Mouse (Mus musculus): ENCODE measurements at regions not wholly inside any gene's neighbourhood (a gene's known extent, or its start where the extent isn't known, plus 50 kb on each side); places are given as distances from the start of the nearest gene placed in this dataset.

GRCm38 (mm10) chr2:51073040-51073594, 75.8 kb downstream of the Rnd3 start:
- Histone ChIP-seq H3K27ac (ENCODE audit: low read length) (no peak overlapping the region), H3K4me1 (ENCODE audit: control insufficient read depth, insufficient read depth, low read length) (no peaks in the 10 kb centered on the region), H3K27me3 (ENCODE audit: control insufficient read depth, insufficient read depth, low read length) (no peaks in the 10 kb centered on the region), H3K9ac (replicated peaks; ENCODE audit: low read depth, low read length) (no peak overlapping the region), H3K4me3 (ENCODE audit: low read depth, low read length) (no peak overlapping the region), H3K4me2 (replicated peaks; ENCODE audit: low read depth, low read length) (no peak overlapping the region), H3K36me3 (ENCODE audit: control insufficient read depth, insufficient read depth, low read length) (no peaks in the 10 kb centered on the region), H3K9me3 (ENCODE audit: control insufficient read depth, low read depth, low read length) (no peaks in the 10 kb centered on the region)
- WGBS, result 62% methylated on average over 14 of the region's 14 CpGs
- ATAC-seq (ENCODE audit: insufficient number of reproducible peaks, insufficient read depth, low FRiP score, low read depth), result no peak

GRCm38 (mm10) chr2:51072346-51072885, 76.5 kb downstream of the Rnd3 start:
- H3K9ac ChIP-seq (replicated peaks; ENCODE audit: low read depth, low read length), result no peak overlapping the region
- no peak overlapping the region for H3K4me3 ChIP-seq (ENCODE audit: low read depth, low read length)
- no peak overlapping the region for H3K4me2 ChIP-seq (replicated peaks; ENCODE audit: low read depth, low read length)
- no peak for ATAC-seq (ENCODE audit: insufficient number of reproducible peaks, insufficient read depth, low FRiP score, low read depth)
- H3K27ac ChIP-seq (ENCODE audit: low read length), result no peak overlapping the region
- no peaks in the 10 kb centered on the region for H3K4me1 ChIP-seq (ENCODE audit: control insufficient read depth, insufficient read depth, low read length)
- WGBS, result 18% methylated on average over 6 of the region's 6 CpGs
- H3K9me3 ChIP-seq (ENCODE audit: control insufficient read depth, low read depth, low read length), result no peaks in the 10 kb centered on the region
- no peaks in the 10 kb centered on the region for H3K27me3 ChIP-seq (ENCODE audit: control insufficient read depth, insufficient read depth, low read length)
- no peaks in the 10 kb centered on the region for H3K36me3 ChIP-seq (ENCODE audit: control insufficient read depth, insufficient read depth, low read length)

GRCm38 (mm10) chr2:51070902-51071301, 78.0 kb downstream of the Rnd3 start:
- 76% methylated on average over 2 of the region's 2 CpGs for WGBS
- Histone ChIP-seq H3K27ac (ENCODE audit: low read length) (no peak overlapping the region), H3K4me2 (replicated peaks; ENCODE audit: low read depth, low read length) (no peak overlapping the region), H3K4me3 (ENCODE audit: low read depth, low read length) (no peak overlapping the region), H3K9ac (replicated peaks; ENCODE audit: low read depth, low read length) (no peak overlapping the region), H3K36me3 (ENCODE audit: control insufficient read depth, insufficient read depth, low read length) (no peaks in the 10 kb centered on the region), H3K4me1 (ENCODE audit: control insufficient read depth, insufficient read depth, low read length) (no peaks in the 10 kb centered on the region), H3K27me3 (ENCODE audit: control insufficient read depth, insufficient read depth, low read length) (no peaks in the 10 kb centered on the region), H3K9me3 (ENCODE audit: control insufficient read depth, low read depth, low read length) (no peaks in the 10 kb centered on the region)
- no peak for ATAC-seq (ENCODE audit: insufficient number of reproducible peaks, insufficient read depth, low FRiP score, low read depth)

GRCm38 (mm10) chr2:51066423-51066831, 82.5 kb downstream of the Rnd3 start:
- H3K36me3 ChIP-seq (ENCODE audit: control insufficient read depth, insufficient read depth, low read length), result no peaks in the 10 kb centered on the region
- H3K9me3 ChIP-seq (ENCODE audit: control insufficient read depth, low read depth, low read length), result no peaks in the 10 kb centered on the region
- no peaks in the 10 kb centered on the region for H3K27me3 ChIP-seq (ENCODE audit: control insufficient read depth, insufficient read depth, low read length)
- H3K4me2 ChIP-seq (replicated peaks; ENCODE audit: low read depth, low read length), result no peak overlapping the region
- no peak overlapping the region for H3K27ac ChIP-seq (ENCODE audit: low read length)
- H3K4me3 ChIP-seq (ENCODE audit: low read depth, low read length), result no peak overlapping the region
- 76% methylated on average over 11 of the region's 11 CpGs for WGBS
- no peaks in the 10 kb centered on the region for H3K4me1 ChIP-seq (ENCODE audit: control insufficient read depth, insufficient read depth, low read length)
- ATAC-seq (ENCODE audit: insufficient number of reproducible peaks, insufficient read depth, low FRiP score, low read depth), result no peak
- H3K9ac ChIP-seq (replicated peaks; ENCODE audit: low read depth, low read length), result no peak overlapping the region

GRCm38 (mm10) chr2:51065821-51066220, 83.1 kb downstream of the Rnd3 start:
- Histone ChIP-seq H3K4me1 (ENCODE audit: control insufficient read depth, insufficient read depth, low read length) (no peaks in the 10 kb centered on the region), H3K9ac (replicated peaks; ENCODE audit: low read depth, low read length) (no peak overlapping the region), H3K9me3 (ENCODE audit: control insufficient read depth, low read depth, low read length) (no peaks in the 10 kb centered on the region), H3K4me2 (replicated peaks; ENCODE audit: low read depth, low read length) (no peak overlapping the region), H3K4me3 (ENCODE audit: low read depth, low read length) (no peak overlapping the region), H3K27me3 (ENCODE audit: control insufficient read depth, insufficient read depth, low read length) (no peaks in the 10 kb centered on the region), H3K27ac (ENCODE audit: low read length) (no peak overlapping the region), H3K36me3 (ENCODE audit: control insufficient read depth, insufficient read depth, low read length) (no peaks in the 10 kb centered on the region)
- ATAC-seq (ENCODE audit: insufficient number of reproducible peaks, insufficient read depth, low FRiP score, low read depth), result no peak
- 46% methylated on average over 6 of the region's 6 CpGs for WGBS

- no peak for ATAC-seq (ENCODE audit: insufficient number of reproducible peaks, insufficient read depth, low FRiP score, low read depth)
- Histone ChIP-seq H3K27me3 (ENCODE audit: control insufficient read depth, insufficient read depth, low read length) (no peaks in the 10 kb centered on the region), H3K27ac (ENCODE audit: low read length) (no peak overlapping the region), H3K4me1 (ENCODE audit: control insufficient read depth, insufficient read depth, low read length) (no peaks in the 10 kb centered on the region), H3K9me3 (ENCODE audit: control insufficient read depth, low read depth, low read length) (no peaks in the 10 kb centered on the region), H3K9ac (replicated peaks; ENCODE audit: low read depth, low read length) (no peak overlapping the region), H3K4me2 (replicated peaks; ENCODE audit: low read depth, low read length) (no peak overlapping the region), H3K4me3 (ENCODE audit: low read depth, low read length) (no peak overlapping the region), H3K36me3 (ENCODE audit: control insufficient read depth, insufficient read depth, low read length) (no peaks in the 10 kb centered on the region)
- WGBS, result 89% methylated on average over 4 of the region's 4 CpGs
These were observed 84.1 kb downstream of the Rnd3 start for GRCm38 (mm10) chr2:51064821-51065220.

- Histone ChIP-seq H3K4me1 (ENCODE audit: control insufficient read depth, insufficient read depth, low read length) (no peaks in the 10 kb centered on the region), H3K9ac (replicated peaks; ENCODE audit: low read depth, low read length) (no peak overlapping the region), H3K4me2 (replicated peaks; ENCODE audit: low read depth, low read length) (no peak overlapping the region), H3K27ac (ENCODE audit: low read length) (no peak overlapping the region), H3K27me3 (ENCODE audit: control insufficient read depth, insufficient read depth, low read length) (no peaks in the 10 kb centered on the region), H3K9me3 (ENCODE audit: control insufficient read depth, low read depth, low read length) (no peaks in the 10 kb centered on the region), H3K36me3 (ENCODE audit: control insufficient read depth, insufficient read depth, low read length) (no peaks in the 10 kb centered on the region), H3K4me3 (ENCODE audit: low read depth, low read length) (no peak overlapping the region)
- 92% methylated on average over 5 of the region's 5 CpGs for WGBS
- ATAC-seq (ENCODE audit: insufficient number of reproducible peaks, insufficient read depth, low FRiP score, low read depth), result no peak
These were observed 86.9 kb downstream of the Rnd3 start for GRCm38 (mm10) chr2:51062049-51062448.

- Histone ChIP-seq H3K4me2 (replicated peaks; ENCODE audit: low read depth, low read length) (no peak overlapping the region), H3K9me3 (ENCODE audit: control insufficient read depth, low read depth, low read length) (no peaks in the 10 kb centered on the region), H3K36me3 (ENCODE audit: control insufficient read depth, insufficient read depth, low read length) (no peaks in the 10 kb centered on the region), H3K4me1 (ENCODE audit: control insufficient read depth, insufficient read depth, low read length) (no peaks in the 10 kb centered on the region), H3K4me3 (ENCODE audit: low read depth, low read length) (no peak overlapping the region), H3K27ac (ENCODE audit: low read length) (no peak overlapping the region), H3K27me3 (ENCODE audit: control insufficient read depth, insufficient read depth, low read length) (no peaks in the 10 kb centered on the region), H3K9ac (replicated peaks; ENCODE audit: low read depth, low read length) (no peak overlapping the region)
- no peak for ATAC-seq (ENCODE audit: insufficient number of reproducible peaks, insufficient read depth, low FRiP score, low read depth)
- 83% methylated on average over 4 of the region's 4 CpGs for WGBS
These were observed 90.8 kb downstream of the Rnd3 start for GRCm38 (mm10) chr2:51058158-51058557.

GRCm38 (mm10) chr2:51056141-51056731, 92.7 kb downstream of the Rnd3 start:
- Histone ChIP-seq H3K4me3 (ENCODE audit: low read depth, low read length) (no peak overlapping the region), H3K27ac (ENCODE audit: low read length) (no peak overlapping the region), H3K4me2 (replicated peaks; ENCODE audit: low read depth, low read length) (no peak overlapping the region), H3K9me3 (ENCODE audit: control insufficient read depth, low read depth, low read length) (no peaks in the 10 kb centered on the region), H3K4me1 (ENCODE audit: control insufficient read depth, insufficient read depth, low read length) (no peaks in the 10 kb centered on the region), H3K36me3 (ENCODE audit: control insufficient read depth, insufficient read depth, low read length) (no peaks in the 10 kb centered on the region), H3K9ac (replicated peaks; ENCODE audit: low read depth, low read length) (no peak overlapping the region), H3K27me3 (ENCODE audit: control insufficient read depth, insufficient read depth, low read length) (no peaks in the 10 kb centered on the region)
- no peak for ATAC-seq (ENCODE audit: insufficient number of reproducible peaks, insufficient read depth, low FRiP score, low read depth)
- WGBS, result 34% methylated on average over 8 of the region's 8 CpGs
